Mouse (Mus musculus): Measurements from ENCODE around the gene Rcc1.

- no peak for TF ChIP-seq CTCF (IDR thresholded peaks at IDR 0.05; ENCODE audit: borderline replicate concordance, control insufficient read depth, extremely low read depth, insufficient read depth, low read length, poor library complexity)
- TF ChIP-seq POLR2A (IDR thresholded peaks at IDR 0.05; ENCODE audit: control insufficient read depth, extremely low read depth, insufficient read depth, low read length, poor library complexity), result no peak
Measured at GRCm38 (mm10) chr4:132293682-132294240, 59.6 kb downstream of the Rcc1 start.
